Mouse (Mus musculus) E14TG2a.4 (cell line): ENCODE measurements around the gene Slc25a3.
A peak's percentile ranks its signal among the peaks of the same experiment; 100 is the strongest.

Source experiments
- H3K27me3 ChIP-seq: 2 replicates; pipeline ENCODE4 v1.6.1; 2014; ENCODE audit warnings: low read length, control low read depth; ENCODE audit not compliant: insufficient read depth
- H3K36me3 ChIP-seq: 2 replicates; pipeline ENCODE4 v1.6.1; 2014; ENCODE audit warnings: low read length, control low read depth; ENCODE audit not compliant: insufficient read depth
- H3K4me1 ChIP-seq: replicated peaks from 2 replicates; pipeline ENCODE4 v1.6.1; 2014; ENCODE audit warnings: low read depth, low read length, control low read depth
- H3K4me3 ChIP-seq: replicated peaks from 2 replicates; pipeline ENCODE4 v1.5.1; 2014; ENCODE audit warnings: mild to moderate bottlenecking, low read length
- H3K9me3 ChIP-seq: 2 replicates; pipeline ENCODE4 v1.6.1; 2014; ENCODE audit warnings: low read length, control low read depth
- CTCF ChIP-seq: conservative IDR thresholded peaks from 2 replicates; pipeline ENCODE4 v1.5.1; 2014; ENCODE audit warnings: low read length
- NANOG ChIP-seq: IDR thresholded peaks from 2 replicates; pipeline ENCODE4 v1.6.1; 2014; ENCODE audit warnings: borderline replicate concordance, low read length, mixed read lengths
- POU5F1 ChIP-seq: IDR thresholded peaks from 2 replicates; pipeline ENCODE4 v1.6.1; 2014; ENCODE audit warnings: low read length, borderline replicate concordance

The Slc25a3 gene

DNA sequence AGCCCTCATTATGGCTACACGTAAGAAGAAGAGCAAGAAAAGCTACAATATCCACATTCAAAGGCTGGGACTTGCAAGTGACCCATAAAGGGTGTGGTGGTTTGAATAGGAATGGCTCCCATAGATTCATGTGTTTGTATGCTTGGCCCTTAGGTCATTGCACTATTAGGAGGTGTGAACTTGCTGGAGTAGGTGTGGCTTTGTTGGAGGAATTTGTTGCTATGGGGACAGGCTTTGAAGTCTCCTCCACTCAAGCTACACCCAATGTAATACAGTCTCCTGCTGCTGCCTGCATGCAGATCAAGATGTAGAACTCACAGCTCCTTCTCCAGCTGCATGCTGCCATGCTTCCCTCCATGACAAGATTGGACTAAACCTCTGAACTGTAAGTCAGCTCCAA is 7.7 kb upstream of the Slc25a3 start:
- no peak overlapping the region for H3K4me3 ChIP-seq
- peaks cover 25% of the 10 kb centered on the region for H3K4me1 ChIP-seq
- H3K9me3 ChIP-seq = peaks cover 7% of the 10 kb centered on the region
- H3K27me3 ChIP-seq = no peaks in the 10 kb centered on the region
- H3K36me3 ChIP-seq = no peaks in the 10 kb centered on the region
- TF ChIP-seq CTCF = no peak

DNA sequence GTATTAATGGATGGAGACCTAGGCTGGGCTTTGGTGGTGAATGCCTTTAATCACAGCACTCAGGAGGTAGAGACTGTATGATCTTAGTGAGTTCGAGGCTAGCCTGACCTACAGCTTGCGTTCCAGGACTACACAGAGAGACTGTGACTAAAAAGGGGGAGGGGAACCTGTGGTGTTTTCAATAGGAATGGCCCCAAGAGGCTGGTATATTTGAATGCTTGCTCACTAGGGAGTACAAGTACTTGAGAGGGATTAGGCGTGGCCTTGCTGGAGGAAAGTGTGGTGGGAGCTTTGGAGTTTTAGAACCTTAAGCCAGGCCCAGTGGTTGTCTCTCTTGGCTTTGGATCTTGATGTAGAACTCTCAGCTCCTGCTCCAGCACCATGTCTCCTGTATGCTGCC is 6.9 kb upstream of the Slc25a3 start:
- Histone ChIP-seq H3K36me3 (no peaks in the 10 kb centered on the region), H3K9me3 (peaks cover 7% of the 10 kb centered on the region), H3K27me3 (no peaks in the 10 kb centered on the region)

DNA sequence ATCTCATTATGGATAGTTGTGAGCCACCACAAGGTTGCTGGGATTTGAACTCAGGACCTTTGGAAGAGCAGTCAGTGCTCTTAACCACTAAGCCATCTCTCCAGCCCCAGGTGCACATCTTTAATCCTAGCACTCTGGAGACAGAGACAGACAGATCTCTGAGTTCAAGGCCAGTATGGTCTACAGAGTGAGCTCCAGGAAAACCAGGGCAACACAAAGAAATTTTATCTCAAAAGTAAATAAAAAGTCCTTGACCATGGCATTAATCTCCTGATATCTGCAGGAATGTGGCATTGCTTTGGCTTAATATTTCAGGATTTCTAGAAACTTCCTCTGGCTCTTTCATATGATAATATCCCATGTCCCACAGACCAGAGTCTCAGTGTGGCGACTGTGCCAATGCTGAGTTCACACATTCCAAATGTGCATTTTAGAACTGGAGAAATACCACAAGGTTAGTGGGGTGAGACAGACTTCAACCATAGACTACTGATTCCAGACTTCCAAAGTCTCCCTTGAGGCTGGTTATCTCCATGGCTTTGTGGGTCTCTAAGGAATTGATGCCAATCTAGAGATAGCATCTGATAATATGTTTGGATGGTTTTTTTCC is 4.8 kb upstream of the Slc25a3 start:
- Histone ChIP-seq H3K27me3 (no peaks in the 10 kb centered on the region), H3K4me3 (no peak overlapping the region), H3K4me1 (peaks cover 33% of the 10 kb centered on the region), H3K36me3 (no peaks in the 10 kb centered on the region), H3K9me3 (peaks cover 7% of the 10 kb centered on the region)
- TF ChIP-seq POU5F1 = no peak
- no peak for TF ChIP-seq NANOG
- TF ChIP-seq CTCF = no peak

More for the DNA sequence above, 6.9 kb upstream of the Slc25a3 start:
- no peak overlapping the region for H3K4me3 ChIP-seq
- H3K4me1 ChIP-seq = peaks cover 26% of the 10 kb centered on the region
- TF ChIP-seq NANOG (peak; percentile 22; the same call in 1 of the 2 replicates), CTCF (no peak), POU5F1 (no peak)

DNA sequence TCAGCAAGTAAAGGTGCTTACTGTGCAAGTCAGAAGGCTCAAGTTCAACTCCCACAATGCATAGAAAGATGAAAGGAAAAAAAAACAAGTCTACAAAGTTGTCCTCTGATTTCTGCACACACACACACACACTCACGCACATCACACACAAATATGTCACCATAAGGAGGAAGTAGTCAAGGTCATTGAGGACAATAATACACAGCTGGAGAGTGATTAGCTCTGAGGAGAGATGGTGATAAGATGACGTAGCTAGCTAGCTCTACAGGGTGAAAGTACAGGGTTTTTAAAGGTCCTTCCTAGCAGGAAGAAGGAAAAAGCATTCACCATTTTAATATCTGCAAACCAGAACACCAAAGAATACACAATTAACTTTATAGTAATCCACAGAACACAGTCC is 3.5 kb upstream of the Slc25a3 start:
- Histone ChIP-seq H3K4me1 (peaks cover 39% of the 10 kb centered on the region), H3K9me3 (peaks cover 7% of the 10 kb centered on the region), H3K4me3 (no peak overlapping the region), H3K36me3 (peaks cover 6% of the 10 kb centered on the region), H3K27me3 (no peaks in the 10 kb centered on the region)
- TF ChIP-seq NANOG = no peak
- no peak for TF ChIP-seq POU5F1
- TF ChIP-seq CTCF = no peak

GRCm38 (mm10) chr10:91126618-91127355 is 2.9 kb upstream of the Slc25a3 start:
- Histone ChIP-seq H3K9me3 (peaks cover 7% of the 10 kb centered on the region), H3K36me3 (peaks cover 12% of the 10 kb centered on the region), H3K27me3 (no peaks in the 10 kb centered on the region), H3K4me1 (peaks cover 41% of the 10 kb centered on the region), H3K4me3 (no peak overlapping the region)
- TF ChIP-seq POU5F1 (no peak), NANOG (no peak), CTCF (no peak)

- TF ChIP-seq NANOG = no peak
- no peak for TF ChIP-seq POU5F1
- no peak for TF ChIP-seq CTCF
- Histone ChIP-seq H3K36me3 (peaks cover 46% of the 10 kb centered on the region), H3K9me3 (no peaks in the 10 kb centered on the region), H3K4me1 (peaks cover 53% of the 10 kb centered on the region), H3K4me3 (peak overlapping the region; percentile 99), H3K27me3 (no peaks in the 10 kb centered on the region)
Observed at GRCm38 (mm10) chr10:91123281-91123827, 505 bp downstream of the Slc25a3 start.

DNA sequence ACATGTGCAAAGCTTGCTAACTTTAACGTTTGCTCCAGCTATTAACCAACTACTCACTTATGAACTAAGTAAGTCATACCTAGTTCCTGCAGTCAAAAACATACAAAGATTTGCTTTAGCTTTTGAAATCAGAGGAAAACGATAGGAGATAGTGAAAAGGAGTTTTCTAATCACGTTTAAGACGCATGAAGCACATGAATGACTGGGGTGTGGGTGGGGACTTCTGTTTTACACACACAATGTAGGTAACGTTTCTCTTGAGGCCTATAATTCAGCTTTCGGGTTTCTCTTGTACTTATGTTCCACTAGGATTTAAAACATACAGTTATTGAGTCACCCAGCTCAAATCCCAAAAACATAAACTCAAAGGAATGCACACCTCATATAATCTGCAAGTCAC is 1.2 kb downstream of the Slc25a3 start:
- H3K27me3 ChIP-seq = no peaks in the 10 kb centered on the region
- H3K4me1 ChIP-seq = peaks cover 58% of the 10 kb centered on the region
- peaks cover 53% of the 10 kb centered on the region for H3K36me3 ChIP-seq
- H3K4me3 ChIP-seq = peak overlapping the region; percentile 99
- no peak for TF ChIP-seq POU5F1
- TF ChIP-seq CTCF = no peak
- no peaks in the 10 kb centered on the region for H3K9me3 ChIP-seq

- TF ChIP-seq CTCF = no peak
- no peak for TF ChIP-seq POU5F1
- no peak for TF ChIP-seq NANOG
- no peaks in the 10 kb centered on the region for H3K9me3 ChIP-seq
- H3K4me1 ChIP-seq = peaks cover 38% of the 10 kb centered on the region
- peaks cover 88% of the 10 kb centered on the region for H3K36me3 ChIP-seq
- no peaks in the 10 kb centered on the region for H3K27me3 ChIP-seq
- H3K4me3 ChIP-seq = no peak overlapping the region
Observed at GRCm38 (mm10) chr10:91116958-91117357, 6.9 kb downstream of the Slc25a3 start.

GRCm38 (mm10) chr10:91109841-91110240 is 14.0 kb downstream of the Slc25a3 start:
- TF ChIP-seq CTCF (no peak), NANOG (no peak), POU5F1 (no peak)
- no peaks in the 10 kb centered on the region for H3K27me3 ChIP-seq
- no peaks in the 10 kb centered on the region for H3K9me3 ChIP-seq
- H3K36me3 ChIP-seq = peaks cover 18% of the 10 kb centered on the region
- H3K4me1 ChIP-seq = no peaks in the 10 kb centered on the region
- H3K4me3 ChIP-seq = no peak overlapping the region
